Mouse (Mus musculus) stomach, postnatal 0 days (tissue): Measurements from ENCODE around the gene Il18.

Experiments
- CTCF ChIP-seq: IDR thresholded peaks from 2 replicates; pipeline ENCODE4 v1.5.1; 2016; ENCODE audit warnings: antibody characterized with exemption, low read depth, mild to moderate bottlenecking, moderate library complexity
- EP300 ChIP-seq: optimal IDR thresholded peaks from 2 replicates; pipeline ENCODE3; 2016; ENCODE audit warnings: antibody characterized with exemption

DNA sequence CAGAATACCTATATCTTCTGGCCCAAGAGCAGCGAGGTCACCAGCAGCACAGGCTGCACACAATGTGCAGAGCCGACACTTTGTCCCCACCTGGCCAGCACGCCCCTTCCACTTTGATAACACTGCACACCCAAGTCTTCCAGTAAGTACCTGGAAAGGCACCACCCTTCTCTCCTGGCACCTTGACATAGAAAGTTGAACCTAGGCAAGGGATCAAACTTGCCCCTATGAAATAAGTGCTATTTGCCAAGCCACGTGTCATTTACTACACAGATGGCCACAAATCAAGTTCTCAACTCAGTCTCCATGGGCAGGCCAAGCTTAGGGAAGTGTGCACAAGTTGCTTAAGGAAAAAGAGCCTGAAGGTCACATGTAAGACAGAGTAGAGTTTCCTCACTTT is 32.3 kb downstream of the Il18 start:
- TF ChIP-seq EP300 (no peak), CTCF (no peak)
